Mouse (Mus musculus) T-helper 2 cell (primary cell): ENCODE results near the gene Ralgapa1.

Experiments
- in situ Hi-C: fragments of 300-600 bp; cut with MboI, MseI; formaldehyde crosslinking; loops from one replicate; pipeline ENCODE4 v1.15.1; 2025; ENCODE audit warnings: high pct_unique_total_duplicates

Ralgapa1 gene

DNA sequence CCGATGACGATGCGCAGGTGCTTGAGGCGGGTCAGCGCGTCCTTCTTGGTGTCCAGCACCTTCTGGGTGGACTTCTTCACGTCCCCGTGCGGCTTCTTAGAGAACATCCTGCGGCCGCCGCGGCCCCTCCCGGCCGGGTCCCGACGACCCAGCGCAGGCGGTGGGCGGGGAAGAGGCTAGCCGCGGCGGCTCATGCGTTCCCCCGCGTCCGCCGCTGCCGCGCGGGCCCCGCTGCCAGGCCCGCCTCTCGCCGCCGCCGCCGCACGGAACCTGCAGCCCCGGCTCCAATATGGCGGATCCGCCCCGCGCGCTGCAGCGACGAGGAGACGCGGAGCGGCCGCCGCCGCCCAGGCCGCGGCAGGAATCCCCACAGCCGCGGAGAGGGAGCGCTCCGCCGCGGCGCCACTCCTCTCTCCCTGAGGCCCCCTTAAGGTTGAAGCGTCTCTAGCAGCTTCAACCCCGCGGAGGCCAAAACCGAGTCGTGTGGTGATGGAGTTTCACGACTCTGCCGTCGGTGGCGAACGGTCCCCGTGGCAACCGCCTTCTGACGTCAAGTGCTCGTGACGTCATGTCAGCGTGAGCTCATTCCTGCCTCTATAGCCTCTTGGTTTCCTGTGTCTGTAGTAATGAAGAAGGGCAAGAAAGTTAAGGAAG is at the start of gene Ralgapa1:
TSS of gene Ralgapa1 (minus strand) at position 507 of the 654 bp plus-strand sequence.
- in situ Hi-C loops, result no loop called here

DNA sequence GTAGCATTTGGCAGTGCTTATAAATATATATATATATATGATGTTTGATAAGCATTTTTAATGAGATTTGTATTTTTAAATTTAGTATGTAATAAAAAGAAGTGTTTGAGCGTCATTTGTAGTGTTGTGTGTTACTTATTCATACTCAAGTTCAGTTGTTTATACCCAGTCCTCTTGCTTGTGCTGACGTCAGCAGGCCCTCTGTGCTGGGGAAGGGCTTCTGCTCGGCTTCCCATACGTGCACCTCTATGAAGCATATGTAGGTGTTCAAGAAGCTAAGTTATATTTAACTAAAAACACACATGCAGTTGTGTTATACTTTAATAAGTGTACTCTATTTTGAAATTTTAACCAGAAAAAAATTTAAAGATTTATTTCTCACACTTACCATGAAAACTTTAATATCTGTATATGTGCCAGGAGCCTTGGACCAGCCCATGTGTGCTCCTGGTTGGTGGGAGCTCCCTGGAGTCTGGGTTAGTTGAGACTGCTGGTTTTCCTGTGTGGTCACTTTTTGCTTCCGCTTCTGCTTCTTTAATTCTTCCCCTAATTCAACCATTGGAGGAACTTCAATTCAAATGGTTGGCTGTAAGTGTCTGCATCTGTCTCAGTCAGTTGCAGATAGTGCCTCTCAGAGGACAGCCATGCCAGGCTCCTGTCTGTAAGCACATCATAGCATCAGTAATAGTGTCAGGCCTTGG is 48.8 kb upstream of the Ralgapa1 start:
- in situ Hi-C loops, result no loop called here

DNA sequence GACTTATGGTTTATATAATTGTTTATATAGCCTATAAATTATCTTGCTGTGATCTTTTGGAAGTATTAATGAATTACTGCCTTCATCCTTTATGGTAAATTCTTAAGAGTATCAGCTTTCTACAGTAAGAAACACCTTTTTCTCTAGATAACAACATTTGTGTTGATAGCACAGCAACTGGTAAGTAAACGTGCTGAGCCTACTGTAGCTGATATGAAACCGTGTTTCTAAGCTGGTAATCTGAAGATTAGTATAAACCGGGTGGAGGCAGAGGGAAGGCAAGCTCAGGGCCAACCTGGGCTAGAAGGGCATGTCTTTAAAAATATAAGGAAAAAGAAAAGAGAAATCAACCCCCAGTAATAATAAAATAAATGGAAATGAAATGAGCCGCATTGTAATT is 46.8 kb upstream of the Ralgapa1 start:
- in situ Hi-C loops, result no loop called here

DNA sequence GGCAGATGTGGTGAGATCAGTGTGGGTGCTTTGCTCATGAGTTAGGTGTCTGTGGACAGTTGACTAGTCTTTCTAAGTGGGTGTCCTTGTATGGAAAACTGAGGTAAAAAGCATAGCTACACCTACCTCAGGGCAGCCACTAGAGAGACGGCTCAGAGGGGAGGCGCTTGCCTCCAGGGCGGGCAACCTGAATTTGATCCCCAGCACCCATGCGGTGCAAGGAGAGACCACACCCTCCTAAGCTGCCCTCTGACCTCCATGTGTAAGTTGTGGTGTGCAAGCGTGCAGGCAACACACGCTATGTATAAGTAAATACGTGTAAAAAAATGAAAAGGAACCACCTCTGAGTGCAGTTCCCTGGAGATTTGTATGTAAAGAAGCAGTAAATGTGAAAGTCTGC is 39.7 kb upstream of the Ralgapa1 start:
- in situ Hi-C loops, result no loop called here

DNA sequence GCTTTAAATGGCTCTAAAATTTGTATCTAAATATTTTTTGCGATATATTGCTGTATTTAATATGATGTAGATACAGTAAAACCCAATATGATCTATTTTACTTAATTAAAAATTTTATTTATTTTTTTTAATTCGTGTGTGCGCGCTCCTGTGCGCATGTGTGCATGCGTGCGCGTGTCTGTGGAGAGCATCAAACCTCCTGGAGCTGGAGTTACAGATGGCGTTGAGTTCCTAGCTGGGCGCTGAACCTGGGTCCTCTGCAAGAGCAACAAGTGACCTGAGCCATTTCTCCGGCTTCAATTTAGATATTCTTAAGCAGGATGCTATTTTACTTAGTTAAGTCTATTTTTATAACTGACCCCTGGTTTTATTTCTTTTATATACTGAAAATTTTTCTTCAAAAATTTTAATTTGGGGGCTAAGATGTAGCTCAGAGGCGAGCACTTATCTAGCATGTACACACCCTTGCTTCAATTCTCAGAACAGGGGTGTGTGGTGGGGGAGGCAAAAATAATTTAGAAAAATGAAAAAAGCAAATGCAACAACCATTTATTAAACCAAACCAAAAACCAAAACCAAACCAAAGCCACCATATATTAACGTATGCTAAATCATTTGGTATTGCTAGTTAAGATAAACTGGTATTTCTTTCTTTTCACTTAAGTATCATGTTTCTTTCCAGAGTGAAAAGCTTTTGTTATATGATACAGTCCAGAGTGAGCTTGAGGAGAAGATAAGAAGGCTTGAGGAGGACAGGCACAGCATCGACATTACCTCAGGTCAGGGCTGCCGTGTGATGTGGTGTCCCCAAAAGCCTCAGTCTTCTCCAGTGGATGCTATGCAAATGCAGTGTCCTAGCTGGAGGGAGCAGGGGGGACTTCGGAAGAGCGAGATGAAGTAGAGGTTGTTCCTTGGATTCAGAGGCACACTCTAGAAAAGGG is 38.7 kb upstream of the Ralgapa1 start:
- in situ Hi-C loops, result no loop called here

DNA sequence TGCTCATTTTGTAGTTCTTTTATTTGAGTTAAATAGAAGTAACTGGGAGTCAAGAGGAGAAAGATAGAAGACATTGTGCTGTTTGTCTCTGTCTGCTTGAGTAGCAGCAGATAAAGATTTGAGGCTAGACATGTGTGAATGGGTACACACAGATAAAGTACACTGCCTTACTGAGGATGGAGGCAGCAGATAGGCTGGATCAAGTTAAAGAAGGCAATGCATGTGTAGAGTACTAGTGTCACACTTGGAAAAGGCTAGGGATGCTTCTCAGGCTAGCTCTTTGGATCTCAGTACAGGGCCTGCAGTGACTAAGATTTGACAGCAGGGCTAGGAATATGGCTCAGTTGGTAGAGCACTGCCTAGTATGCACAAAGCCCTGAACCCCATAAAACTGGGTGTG is 29.7 kb upstream of the Ralgapa1 start:
- in situ Hi-C loops, result no loop called here

DNA sequence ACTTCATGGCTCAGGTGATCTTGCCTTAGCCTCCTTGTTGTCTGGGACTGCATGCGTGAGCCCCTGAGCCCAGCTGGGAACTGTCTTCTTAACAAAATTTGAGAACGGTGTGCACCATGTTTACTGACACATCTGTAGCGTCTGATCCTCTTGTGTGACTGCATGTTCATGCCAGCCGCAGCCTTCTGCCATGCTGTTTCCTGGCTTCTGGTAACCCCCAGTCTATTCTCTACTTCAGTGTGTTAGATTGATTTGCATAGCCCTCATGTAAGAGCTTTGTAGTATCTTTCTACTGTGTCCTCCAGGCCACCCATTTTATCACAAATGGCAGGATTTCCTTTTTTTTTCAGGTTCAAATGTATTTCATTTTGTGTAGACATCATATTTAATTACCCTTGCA is 26.9 kb upstream of the Ralgapa1 start:
- in situ Hi-C loops, result no loop called here

DNA sequence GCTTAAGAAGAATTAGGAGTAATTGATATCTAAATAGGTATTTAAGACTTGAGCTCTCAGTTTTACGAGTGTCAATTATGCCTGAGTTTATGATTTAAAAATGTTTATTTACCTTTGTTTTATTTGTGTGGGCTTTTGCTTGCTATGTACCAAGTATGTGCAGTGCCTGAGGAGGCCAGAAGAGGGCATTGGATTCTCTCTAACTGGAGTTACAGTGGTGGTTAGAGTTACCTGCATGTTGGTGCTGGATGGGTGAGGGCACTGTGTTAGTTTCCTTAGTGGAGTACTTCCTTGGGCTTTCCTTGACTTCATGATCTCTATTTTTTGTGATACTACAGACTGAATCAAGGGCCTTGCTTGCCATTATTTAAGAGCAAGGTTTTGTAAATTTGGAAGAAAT is 25.8 kb upstream of the Ralgapa1 start:
- in situ Hi-C loops, result no loop called here

DNA sequence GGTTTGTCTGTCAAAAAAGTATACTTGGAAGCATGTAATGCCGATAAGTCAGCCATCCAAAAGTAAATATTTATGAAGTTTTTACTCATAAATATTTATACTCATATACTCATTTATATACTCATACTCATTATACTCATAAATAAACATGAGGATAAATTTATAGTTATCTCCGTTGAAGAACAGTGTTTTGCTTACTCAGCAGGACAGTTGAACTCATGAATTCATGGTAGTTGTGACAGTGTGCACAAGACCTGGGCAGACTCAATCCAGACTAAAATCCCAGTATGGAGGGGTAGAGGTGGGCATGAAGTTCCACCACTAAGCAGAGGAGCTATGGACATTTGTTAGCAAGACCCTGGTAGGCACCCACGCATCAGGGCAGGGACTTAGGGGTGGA is 16.5 kb upstream of the Ralgapa1 start:
- in situ Hi-C loops, result no loop called here

DNA sequence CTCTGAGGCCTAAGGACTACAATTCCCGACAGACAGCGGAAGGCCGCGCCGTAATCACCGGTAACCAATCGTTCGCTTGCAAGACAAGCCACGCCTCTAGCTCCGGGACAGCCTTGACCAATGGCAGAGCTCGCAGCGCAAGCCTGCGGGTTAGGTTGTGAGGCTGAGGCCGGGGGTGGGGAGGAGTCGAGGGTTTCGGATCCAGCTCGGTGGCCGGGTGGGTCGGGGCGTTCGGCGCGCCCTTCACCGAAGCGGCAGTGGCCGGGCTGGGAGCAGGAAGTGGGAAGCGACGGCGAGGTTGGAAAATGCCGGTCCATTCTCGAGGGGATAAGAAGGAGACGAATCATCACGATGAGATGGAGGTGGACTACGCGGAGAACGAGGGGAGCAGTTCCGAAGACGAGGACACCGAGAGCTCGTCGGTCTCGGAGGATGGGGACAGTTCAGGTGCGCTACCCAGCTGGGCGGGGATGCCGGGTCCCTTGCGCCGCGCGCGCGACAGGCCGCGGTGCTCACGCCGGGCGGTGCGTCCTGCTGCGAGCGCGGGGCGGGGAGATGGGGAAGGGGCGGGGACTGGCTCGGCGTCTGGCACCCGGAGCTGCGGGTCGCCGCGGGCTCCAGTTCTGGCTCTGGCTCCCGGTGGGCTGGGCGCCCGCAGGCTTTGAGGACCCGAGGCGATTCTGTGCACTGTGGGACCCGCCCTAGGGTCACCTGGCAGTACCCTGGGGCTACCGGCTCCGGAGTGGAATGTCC is 15.4 kb upstream of the Ralgapa1 start, which contains the start of gene Brms1l:
TSS of gene Brms1l (plus strand) at position 126 of the 753 bp plus-strand sequence.
- in situ Hi-C loops, result no loop called here

DNA sequence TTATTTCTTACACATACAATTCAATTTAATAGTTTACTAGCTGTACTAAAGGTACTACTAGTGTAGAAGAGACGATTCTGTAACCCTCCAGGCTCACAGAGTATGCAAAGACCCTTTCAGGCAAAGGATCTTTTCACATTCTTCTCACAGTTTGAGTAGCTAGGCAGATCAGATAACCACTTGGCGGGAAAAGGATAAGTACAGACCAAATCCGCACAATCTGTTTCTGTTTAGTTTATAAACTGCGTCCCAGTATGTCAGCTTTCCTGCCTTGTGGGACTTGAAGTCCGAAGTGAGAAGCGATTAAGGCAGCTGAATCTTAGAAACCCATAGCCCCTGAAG is 14.9 kb upstream of the Ralgapa1 start:
- in situ Hi-C loops, result no loop called here

DNA sequence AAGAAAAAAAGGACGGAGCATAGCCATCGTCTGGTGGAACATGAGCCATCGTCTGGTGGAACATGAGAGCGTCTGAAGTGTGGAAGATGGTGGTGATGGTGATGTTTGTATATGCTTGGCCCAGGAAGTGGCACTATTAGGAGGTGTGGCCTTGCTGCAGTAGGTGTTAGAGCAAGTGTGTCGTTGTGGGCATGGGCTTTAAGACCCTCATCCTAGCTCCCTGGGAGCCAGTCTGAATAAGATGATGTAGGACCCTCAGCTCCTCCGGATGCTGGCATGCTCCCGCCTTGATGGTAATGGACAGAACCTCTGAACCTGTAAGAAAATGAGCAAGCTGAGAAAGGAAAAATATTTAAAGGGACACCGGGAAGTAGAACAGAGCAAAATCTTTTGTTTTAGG is 13.9 kb upstream of the Ralgapa1 start:
- in situ Hi-C loops, result no loop called here

DNA sequence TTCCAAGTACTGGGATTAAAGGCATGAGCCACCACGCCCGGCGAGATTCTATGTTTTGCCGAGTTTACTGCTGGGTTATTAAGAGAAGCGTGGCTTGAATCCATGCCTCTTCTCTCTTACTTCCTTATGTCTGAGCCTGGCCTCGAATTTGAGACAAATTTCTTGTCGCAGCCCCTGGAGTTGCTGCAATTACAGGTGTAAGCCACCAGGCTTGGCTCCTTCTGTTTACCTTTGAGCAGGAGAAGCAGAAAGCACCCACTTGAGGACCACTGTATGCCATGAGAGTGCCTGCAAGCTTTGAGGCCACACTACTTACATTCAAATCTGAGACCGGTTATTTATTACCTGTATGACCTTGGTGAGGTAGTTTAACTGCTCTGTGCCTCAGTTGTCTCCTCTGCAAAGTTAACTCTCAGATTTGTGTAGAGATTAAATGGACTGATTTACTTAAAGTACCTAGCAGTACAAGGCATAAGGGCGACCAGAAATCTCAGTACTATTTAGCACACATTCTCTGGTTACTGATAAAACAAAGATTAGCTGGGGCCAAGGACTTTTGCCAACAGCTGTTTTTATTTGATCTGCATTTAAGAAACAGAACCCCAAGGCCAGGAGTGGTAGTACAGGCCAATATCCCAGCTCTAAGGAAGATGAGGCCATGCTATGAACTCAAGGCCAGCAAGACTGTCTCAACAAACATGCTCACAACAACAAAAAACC is 13.1 kb upstream of the Ralgapa1 start:
- in situ Hi-C loops, result no loop called here

DNA sequence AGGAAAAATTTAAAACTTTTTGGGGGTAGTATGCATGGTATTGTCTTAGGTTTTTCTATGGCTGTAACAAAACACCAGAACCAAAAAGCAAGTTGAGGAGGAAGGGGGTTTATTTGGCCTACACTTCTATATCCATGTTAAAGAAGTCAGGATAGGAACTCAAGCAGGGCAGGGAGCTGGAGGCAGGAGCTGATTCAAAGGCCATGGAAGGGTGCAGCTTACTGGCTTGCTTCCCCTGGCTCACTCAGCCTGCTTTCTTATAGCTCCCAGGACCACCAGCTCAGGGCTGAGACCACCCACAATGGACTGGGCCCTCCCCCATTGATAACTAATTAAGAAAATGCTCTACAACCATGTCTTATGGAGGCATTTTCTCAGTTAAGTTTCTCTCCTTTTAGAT is 12.0 kb upstream of the Ralgapa1 start:
- in situ Hi-C loops, result no loop called here

DNA sequence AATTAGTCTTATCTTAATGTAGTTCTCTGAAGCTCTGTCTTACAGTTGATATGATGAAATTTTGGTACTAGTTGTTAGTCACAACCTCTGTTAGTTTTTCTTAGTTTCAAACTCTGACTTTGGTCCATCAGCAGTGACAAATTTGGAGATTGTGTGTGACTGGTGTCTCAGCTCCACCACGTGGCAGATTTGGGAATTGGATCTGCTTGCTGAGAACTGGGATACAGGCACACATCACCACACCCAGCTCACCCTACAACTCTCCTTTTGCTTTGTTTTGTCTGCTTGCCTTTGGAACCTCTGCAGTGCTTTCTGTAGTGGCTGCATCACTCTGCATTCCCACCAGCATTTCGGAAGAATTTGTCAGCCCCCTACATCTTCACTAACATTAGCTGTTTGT is 10.1 kb upstream of the Ralgapa1 start:
- in situ Hi-C loops, result no loop called here

DNA sequence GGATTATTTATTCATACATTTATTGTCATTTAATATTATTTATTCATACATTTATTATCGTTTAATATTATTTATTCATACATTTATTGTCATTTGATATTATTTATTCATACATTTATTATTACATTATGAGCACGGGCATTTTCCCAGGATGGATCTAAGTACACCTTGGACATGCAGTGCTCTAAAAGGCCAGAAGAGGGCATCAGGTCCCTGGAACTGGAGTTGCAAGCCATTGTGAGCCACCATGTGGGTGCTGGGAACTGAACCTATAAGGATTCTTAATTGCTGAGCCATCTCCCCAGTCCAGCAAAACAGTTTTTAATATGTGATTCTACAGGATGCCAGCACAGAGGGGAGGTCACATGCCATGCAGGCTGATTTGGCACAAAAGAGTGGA is 4.6 kb upstream of the Ralgapa1 start:
- in situ Hi-C loops, result no loop called here

DNA sequence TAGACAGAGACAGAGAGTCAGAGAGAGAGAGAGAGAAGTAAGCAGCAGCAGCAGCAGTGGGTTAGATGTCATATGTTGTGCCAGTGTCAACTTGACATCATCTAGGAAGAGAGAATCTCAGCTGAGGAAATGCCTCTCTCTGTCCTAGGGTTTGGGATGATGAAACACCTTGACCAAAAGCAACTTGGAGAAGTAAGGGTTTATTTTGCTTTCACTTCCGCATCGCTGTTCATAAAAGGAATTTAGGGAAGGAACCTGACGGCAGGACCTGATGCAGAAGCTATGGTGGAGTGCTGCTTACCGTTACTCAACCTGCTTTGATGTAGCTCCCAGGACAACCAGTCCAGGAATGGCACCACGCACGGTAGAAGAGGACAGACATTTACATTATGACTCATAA is 3.1 kb upstream of the Ralgapa1 start:
- in situ Hi-C loops, result no loop called here

DNA sequence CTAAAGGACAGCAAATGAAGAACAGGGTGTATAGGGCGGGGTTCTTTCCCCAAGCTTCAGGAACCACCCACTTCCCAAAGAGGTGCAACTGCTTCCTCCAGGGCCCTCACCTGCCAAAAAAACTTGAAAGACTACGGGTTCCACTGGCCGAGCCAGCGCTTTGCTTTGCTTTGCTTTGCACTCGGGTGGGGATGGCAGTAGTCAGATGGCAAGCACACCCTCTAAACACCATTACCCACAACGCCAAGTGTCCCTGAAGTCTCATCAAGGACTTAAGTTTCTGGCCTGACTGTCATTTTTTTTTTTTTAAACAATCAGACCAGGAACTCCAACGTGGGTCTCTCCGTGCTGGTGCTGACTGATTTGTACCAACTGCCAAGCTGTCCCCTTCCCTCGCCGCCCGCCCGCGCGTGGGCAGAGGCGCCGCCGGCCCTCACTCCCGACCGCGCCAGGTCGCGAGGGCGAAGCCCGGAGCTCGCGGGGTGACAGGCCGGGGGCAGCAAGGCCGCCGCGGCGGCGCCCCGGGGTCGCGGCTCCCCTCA is 777 bp downstream of the Ralgapa1 start:
- in situ Hi-C loops, result no loop called here

DNA sequence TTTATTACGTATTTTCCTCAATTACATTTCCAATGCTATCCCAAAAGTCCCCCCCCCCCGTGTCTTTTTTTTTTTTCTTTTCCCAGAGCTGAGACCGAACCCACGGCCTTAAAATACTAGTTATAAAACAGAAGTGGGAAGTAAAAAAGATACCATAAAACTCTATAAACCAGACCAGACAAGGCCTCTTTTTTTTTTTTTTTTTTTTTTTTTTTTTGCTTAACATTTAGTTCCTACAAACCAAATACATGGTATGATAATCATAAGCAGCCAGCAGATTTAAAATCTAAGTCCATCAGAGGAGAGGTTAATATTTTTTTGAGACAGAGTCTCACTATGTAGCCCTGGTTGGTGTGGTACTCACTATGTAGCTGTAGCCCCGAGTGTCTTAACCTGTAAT is 4.5 kb downstream of the Ralgapa1 start:
- in situ Hi-C loops, result no loop called here

DNA sequence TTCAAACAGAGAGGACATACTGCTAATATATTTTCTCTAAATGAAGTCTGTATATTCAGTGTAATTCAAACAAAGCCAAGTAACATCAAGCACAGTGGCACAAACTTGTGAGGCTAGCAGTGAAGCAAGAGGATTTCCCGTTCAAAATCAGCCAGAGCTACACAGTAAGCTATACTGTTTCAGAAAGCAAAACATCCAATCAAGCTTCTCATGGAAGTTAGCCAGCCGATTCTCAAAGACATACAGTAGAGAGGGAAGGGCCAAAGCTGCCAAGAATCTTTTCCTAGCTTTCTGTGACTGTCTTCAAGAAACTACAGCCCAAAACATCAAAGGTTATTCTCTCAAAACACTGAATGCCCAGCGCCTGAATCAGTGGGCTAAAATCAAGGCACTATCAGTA is 15.9 kb downstream of the Ralgapa1 start:
- in situ Hi-C loops, result no loop called here

DNA sequence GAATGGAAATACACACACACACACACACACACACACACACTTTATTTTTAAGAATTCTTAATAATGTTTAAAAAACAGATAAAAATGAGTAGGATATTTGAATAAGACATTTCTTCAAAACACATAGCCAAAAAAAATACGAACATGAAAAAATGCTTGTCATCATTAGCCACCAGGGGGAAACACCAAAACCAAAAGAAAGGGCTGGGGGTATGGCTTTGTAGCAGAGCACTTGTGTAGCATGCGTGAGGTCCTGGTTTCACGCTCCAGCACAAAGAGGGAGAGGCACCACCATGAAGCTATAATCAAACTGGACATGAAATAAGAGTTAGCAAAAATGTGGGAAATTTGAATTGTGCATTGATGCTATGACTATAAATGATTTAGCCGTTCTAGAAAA is 19.8 kb downstream of the Ralgapa1 start:
- in situ Hi-C loops, result no loop called here
